Mouse (Mus musculus): Measurements from ENCODE around the gene Chchd2.

Gene Chchd2

DNA sequence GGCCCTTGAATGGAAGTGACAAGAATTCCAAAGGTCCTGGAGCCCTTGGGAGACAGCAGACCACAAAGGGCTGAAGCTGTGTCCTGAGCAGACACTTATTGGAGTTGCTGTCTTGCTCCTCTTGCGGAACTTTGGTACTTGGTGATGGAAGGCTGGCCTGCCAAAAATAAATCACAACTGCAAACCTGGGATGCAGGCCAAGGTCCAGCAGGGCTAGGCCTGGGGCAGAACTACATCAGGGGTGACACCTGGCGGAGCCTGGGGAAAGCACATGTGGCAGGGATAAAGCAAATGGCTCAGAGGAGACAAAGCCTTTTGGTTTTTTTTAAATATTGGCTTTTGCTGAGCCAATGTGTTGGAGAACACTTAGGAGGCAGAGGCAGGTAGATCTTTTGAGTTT is 8.3 kb downstream of the Chchd2 start:
- DNase-seq (ENCODE audit: low spot score): peak; percentile 44

DNA sequence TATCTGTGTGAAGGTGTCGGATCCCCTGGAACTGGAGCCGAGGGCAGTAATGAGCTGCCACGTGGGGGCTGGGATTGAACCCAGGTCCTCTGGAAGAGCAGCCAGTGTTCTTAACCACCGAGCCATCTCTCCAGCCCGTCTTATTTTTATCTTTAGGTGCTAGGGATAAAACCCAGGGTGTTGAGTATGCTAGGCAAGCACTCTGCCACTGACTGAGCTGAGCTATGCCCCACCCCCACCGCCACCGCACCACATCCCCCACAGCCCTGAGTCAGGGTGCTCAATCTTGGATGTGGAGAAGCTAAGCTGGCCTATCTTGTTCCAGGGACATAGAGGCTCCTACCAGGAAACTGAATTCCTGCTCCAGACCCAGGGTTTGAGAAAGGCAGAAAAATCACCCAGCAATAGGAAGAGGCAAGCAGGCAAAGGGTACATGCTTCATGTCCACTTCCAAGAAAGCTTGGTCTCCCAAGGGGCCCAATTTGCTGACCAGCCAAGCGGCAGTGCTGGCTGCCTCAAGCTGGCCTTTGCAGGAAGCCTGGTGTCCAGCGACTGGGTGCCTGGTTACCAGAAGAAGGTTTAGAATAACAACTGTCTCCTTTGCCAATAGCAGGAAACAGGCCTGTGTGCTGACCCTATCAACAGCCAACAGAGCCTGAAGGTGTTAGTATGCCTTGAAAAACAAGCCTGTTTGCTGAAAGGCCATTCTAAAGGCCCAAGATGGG is 9.4 kb downstream of the Chchd2 start:
- DNase-seq (ENCODE audit: low spot score): no peak

DNA sequence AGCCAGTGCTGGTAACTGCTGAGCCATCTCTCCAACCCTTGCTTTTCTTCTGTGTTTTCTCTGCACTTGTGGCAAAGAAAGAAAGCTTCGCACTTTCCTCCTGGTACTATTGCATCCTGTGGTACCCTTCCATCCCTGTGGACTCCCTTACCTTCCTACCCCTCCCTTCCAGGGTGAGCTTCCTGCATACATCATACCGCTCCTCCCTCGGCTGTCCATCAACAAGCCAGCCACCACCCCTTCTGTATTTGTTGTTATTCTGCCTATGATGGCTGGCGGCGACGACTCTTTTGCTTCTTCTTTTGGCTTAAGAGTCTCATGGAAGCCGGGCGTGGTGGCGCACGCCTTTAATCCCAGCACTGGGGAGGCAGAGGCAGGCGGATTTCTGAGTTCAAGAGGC is 12.2 kb downstream of the Chchd2 start:
- DNase-seq (ENCODE audit: low spot score): no peak

DNA sequence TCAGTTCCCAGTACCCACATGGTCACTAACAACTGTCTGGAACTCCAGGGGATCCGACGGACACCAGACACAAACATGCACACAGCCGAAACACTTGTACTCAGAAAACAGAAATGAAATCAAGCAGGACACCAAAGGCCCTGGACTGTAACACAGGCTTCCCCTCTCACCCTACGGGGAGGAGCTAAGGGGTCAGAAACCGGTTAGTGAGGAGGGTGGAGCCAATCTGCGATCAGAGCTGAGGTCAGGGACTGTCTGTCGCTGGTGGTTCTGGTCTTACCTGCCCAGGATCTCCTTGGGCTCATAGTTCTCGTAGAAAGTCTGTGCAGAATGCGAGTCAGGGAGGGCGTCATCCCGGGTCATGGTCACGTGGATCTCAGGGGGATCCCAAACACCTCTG is 13.3 kb downstream of the Chchd2 start:
- DNase-seq (ENCODE audit: low spot score): no peak

DNA sequence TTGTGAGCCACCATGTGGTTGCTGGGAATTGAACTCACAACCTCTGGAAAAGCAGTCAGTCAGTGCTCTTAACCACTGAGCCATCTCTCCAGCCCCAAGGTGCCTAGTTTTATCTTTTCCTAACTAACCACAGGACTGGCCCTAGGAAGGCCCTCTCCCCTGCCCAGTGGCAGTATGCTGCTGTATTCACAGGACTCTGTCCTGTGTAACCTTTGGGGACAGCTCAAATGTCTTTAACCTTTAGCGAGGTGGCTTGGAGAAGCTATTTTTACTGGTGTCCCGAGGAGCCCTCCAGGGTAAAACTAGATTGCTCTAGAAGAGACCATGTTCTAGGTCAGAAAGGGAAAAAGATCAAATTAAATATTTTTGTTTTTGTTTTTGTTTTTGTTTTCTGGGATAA is 16.0 kb downstream of the Chchd2 start:
- no peak for DNase-seq (ENCODE audit: low spot score)

DNA sequence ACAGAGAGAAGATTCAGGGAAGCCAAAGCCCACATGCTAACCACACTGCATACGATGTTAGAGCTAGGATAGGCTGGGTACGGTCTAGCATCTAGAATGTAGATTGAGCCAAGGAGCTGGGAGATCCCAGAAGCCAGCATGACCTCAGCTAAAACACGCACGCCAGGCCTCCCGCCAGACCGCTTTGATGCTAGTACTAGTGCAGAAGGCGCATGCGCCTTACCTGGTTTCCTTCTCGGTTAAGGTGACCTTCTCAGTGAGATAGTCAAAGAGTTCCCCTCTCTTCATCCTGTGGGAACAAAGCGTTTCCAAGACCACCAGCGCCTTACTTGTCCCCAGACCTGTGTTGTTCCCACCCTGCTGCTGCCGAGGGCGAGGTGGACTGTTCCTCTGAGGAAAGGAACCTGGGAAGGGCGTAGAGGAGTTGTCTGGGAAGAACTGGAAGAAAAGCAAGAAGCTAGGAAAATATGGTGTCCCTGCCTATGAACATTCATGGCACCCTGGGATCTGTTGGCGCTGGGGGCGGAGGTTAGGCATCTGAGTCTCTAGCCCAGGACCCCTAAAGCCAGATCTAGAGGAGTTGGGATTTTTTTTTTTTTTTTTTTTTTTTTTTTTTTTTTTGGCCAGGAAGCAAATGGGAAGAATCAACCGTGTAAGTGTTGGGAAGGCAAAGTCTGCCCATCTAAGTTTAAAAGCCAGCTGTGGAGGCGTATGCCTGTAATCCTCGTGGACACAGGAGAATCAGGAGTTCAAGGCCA is 17.9 kb downstream of the Chchd2 start:
- no peak for DNase-seq (ENCODE audit: low spot score)

DNA sequence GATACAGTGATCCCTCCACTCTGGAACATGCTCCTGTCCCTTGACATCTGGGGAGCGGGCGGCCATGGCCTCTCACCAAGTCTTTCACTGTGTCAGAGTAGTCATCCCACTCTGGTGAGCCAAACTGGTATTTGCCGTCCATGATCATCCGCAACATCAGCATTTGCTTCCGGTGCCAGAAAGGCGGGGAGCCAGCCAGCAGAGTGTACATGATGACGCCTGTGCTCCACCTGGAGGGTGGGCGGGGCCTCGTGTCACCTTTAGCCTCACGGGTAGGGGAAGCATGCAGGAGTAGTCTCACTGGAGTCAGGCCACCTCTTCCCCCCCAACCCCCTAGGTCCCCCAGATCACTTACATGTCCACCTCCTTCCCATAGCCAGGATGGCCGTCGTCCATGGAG is 21.4 kb downstream of the Chchd2 start:
- DNase-seq (ENCODE audit: low spot score): no peak

DNA sequence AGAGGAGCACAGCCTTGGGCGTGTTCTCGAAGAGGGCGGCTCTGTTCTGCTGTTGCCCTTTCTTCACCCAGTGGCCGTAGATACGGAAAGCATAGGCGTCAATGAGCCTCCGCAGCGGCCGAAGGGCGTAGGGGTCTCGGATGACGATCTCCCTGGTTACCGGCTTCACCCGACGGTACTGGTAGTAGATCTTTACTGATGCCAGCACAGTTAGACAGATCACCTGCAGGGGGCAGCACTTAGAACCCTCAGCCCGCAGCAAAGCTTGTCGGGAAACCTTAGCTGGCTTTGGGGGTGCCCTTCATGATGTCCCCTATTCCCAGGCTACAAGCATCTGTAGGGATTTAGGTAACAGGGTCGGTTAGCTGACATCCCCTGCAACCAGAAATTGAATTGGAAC is 22.8 kb downstream of the Chchd2 start:
- DNase-seq (ENCODE audit: low spot score): peak; percentile 64

DNA sequence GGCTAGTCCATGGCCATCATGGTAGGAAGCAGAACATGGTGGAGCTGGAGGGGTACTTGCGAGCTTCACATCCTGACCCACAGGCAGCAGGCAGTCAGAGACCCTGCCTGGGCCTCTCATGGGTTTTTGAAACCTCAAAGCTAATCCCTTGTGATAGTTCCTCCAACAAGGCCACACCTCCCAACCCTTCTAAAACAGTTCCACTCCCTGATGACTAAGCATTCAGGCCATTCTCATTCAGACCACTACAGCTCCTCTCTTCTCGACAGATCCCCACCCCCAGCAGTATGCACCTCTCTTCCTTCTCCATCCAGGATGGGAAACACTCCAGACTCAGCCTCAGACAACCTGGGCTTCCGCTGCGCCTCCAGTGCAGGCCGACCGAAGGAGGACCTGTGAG is 24.9 kb downstream of the Chchd2 start:
- DNase-seq (ENCODE audit: low spot score): no peak

DNA sequence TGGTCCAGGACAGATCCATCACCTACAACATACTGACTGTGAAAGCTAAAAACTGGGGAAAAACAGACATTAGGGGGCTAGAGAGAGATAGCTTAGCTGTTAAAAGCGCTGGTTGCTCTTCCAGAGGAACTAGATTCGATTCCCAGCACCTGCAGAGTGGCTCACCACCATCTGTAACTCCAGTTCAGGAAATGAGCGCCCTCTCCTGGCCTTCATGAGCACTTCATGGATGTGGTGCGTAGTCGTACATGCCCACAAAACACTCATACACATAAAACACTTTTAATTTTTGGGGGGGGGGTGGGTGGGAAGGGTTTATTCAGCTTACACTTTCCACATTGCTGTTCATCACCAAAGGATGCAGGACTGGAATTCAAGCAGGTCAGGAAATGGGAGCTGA is 30.9 kb downstream of the Chchd2 start:
- DNase-seq (ENCODE audit: low spot score): no peak

DNA sequence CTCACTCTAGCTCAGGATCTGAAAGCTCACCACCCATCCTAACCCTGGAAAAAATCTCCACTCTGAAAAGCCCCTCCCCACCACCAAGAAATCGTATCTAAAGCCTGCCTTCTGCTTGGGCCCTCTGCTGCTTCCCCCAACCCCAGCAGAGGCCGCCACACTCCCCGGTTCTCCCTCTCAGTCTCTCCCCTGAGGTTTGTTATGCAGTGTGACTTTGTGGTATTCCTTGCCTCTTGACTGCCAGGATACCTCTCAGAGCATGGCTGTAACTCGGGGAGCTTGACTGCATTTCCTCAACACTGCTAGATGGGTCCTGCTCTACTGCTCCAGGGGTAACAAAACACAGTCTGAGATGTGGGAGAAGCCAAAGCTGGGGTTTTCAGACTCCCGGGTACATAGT is 32.1 kb downstream of the Chchd2 start:
- DNase-seq (ENCODE audit: low spot score): no peak

DNA sequence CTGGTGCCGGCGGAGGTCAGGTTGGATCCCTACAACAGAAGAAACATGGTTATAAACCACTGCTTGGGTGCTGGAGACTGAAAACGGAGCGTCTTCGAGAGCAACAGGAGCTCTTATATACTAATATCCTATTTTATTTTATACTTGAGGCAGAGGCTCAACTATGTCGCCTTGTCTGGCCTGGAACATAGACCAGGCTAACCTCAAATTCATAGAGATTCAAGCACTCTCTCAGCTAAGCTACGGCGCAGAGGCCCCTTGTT is 39.8 kb downstream of the Chchd2 start:
- no peak for DNase-seq (ENCODE audit: low spot score)

DNA sequence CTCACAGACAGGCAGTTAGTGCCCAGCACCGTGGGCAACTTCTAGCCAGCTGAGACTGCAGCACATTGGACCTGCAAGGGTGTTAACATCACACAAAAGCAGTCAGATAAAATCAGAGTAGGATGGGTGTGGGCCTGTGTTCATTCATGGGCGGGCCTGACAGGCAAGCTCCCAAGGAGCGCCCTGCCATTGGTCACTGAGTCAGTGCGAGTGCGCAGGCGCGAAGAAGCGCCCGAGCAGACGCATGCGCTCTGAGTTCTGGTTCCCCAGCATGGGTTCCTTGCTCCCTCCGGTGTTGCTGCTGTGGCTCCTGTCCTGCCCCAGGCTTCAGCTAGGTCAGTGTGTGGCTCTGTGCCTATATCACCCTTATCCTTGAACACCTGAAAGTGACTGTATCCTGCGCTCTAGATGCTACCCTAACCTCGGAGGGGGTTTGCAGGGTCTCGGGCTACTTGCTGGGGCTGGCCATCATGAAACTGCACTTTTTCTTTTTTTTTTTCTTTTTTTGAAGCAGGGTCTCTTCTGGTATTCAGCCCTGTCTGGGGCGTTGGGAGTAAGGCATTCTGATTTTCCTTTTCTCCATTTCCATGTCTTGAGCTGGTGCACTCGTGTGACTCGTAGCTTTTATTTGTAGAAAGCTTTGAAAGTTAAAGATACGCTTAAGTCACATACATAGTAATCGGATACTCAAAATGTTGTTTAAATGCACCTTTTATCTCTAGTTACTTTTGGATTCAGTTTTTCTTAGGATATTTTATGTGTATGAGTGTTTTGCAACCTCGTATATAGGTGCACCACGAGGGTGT is 40.3 kb downstream of the Chchd2 start, which contains the start of gene Sumf2:
Gene Sumf2, plus strand, starts transcription at position 235 of the 806 bp plus-strand sequence.
- peak; percentile 99 for DNase-seq (ENCODE audit: low spot score)

DNA sequence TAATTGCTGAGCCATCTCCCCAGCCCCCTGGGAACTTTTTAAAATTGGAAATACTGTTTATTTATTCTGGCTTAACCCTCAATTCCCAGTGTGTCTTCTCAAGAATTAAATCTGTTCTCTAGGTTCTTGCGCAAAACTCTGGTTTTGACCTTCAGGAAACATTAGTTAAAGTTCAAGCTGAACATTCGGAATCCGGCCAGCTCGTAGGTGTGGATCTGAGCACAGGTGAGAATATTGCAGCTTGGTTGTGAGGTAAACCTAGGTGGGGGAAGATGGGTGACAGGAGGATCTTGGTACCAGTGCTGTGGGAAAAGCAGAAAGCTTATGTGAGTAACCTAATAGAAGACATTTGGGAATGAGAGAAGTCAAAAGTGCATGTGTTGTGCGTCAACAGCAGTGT is 42.4 kb downstream of the Chchd2 start:
- DNase-seq (ENCODE audit: low spot score): no peak
